Mouse (Mus musculus) liver, embryonic 12.5 days (tissue): ENCODE measurements around the gene Hsd17b6. TPM values are rescaled to one million over a fixed set of nuclear protein-coding genes. Genes with fewer than 3 reads are reported as not detected.

ENCODE experiments used
- ATAC-seq: fragments of 200-750 bp; cut with Nextera tagmentation; 2 replicates; pipeline ENCODE4 v1.8.0; 2017; ENCODE audit warnings: moderate number of reproducible peaks, mild to moderate bottlenecking, moderate library complexity
- H3K27ac ChIP-seq: fragments of 300-500 bp; sonication (generic); 2 replicates; pipeline ENCODE4 v1.5.1; 2016; ENCODE audit warnings: mild to moderate bottlenecking
- H3K27me3 ChIP-seq: fragments of 300-500 bp; sonication (generic); replicated peaks from 2 replicates; pipeline ENCODE4 v1.6.1; 2016; ENCODE audit warnings: mild to moderate bottlenecking, moderate library complexity
- H3K36me3 ChIP-seq: fragments of 300-500 bp; sonication (generic); 2 replicates; pipeline ENCODE4 v1.6.1; 2016; ENCODE audit warnings: mild to moderate bottlenecking, moderate library complexity
- H3K4me1 ChIP-seq: fragments of 300-500 bp; sonication (generic); 2 replicates; pipeline ENCODE4 v1.6.1; 2016
- H3K4me2 ChIP-seq: fragments of 300-500 bp; sonication (generic); 2 replicates; pipeline ENCODE4 v1.6.1; 2016; ENCODE audit warnings: mild to moderate bottlenecking, moderate library complexity
- H3K4me3 ChIP-seq: fragments of 300-500 bp; sonication (generic); 2 replicates; pipeline ENCODE4 v1.5.1; 2016; ENCODE audit warnings: mild to moderate bottlenecking, moderate library complexity
- H3K9ac ChIP-seq: fragments of 300-500 bp; sonication (generic); 2 replicates; pipeline ENCODE4 v1.6.1; 2016; ENCODE audit warnings: mild to moderate bottlenecking, moderate library complexity
- H3K9me3 ChIP-seq: fragments of 300-500 bp; sonication (generic); replicated peaks from 2 replicates; pipeline ENCODE4 v1.6.1; 2016; ENCODE audit warnings: mild to moderate bottlenecking, moderate library complexity
- WGBS: fragments of 180-500 bp; shearing (Covaris S2); methylation state at CpG from one replicate; pipeline ENCODE4 v1.1.7; 2016; ENCODE audit not compliant: insufficient replicate concordance; 5-methylcytosine and 5-hydroxymethylcytosine counted together
- polyA plus RNA-seq: library from polyadenylated mRNA; unstranded; fragments of >200 nt; fragmentation: Nextera tagmentation; extraction: Ambion mirVana; gene quantifications from 2 replicates; pipeline ENCODE4 v1.2.1, GENCODE M21; 2016

Gene Hsd17b6
- polyA plus RNA-seq, 1 experiment from 2014 or later: 0.17 TPM

DNA sequence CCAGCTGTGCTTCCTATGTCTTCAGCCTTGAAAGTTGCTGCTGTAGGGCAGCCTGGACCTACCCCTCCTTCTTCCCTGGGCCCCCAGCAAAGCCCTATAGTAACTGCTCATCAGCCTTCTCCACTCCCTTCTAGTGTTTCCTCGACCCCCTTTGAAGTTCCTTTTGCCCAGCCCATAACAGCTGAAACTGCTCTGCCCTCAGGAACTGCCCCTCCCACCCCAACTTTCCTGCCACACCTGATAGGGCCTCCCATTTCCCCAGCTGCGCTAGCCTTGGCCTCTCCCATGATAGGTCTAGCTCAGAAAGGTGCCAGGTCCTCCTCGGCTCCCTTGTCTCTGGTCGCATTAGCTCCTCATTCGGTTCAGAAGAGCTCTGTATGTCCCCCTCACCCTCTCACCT, 31.8 kb upstream of the Hsd17b6 start:
- 29% methylated on average over 5 of the region's 5 CpGs for WGBS
- peak; percentile 61 for ATAC-seq
- Histone ChIP-seq H3K9ac (peak overlapping the region; percentile 64), H3K27ac (peak overlapping the region; percentile 77), H3K36me3 (peaks cover 70% of the 10 kb centered on the region), H3K4me3 (peak overlapping the region; percentile 27), H3K4me2 (peak overlapping the region; percentile 85), H3K9me3 (no peaks in the 10 kb centered on the region), H3K27me3 (no peaks in the 10 kb centered on the region), H3K4me1 (peaks cover 79% of the 10 kb centered on the region)

DNA sequence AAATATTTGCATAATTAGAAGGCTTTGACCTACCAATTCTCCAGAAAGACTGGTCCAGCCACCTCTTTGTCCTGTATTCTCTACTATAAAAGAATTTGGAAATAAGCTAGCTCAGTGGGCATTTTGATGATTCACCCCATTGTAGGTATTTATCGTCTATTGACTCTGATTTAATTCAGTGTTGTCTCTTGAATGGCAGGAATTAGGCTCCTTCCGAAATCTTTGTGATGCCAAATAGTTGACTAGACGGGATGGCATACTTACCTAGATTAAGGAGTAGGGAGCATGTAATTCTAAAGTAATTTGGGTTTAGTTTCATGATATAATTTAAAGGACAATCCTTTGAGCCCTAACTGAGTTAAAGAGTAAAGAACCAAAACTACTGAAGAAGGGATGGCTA, 30.5 kb upstream of the Hsd17b6 start:
- Histone ChIP-seq H3K27ac (peak overlapping the region; percentile 77), H3K4me1 (peaks cover 67% of the 10 kb centered on the region), H3K4me3 (peak overlapping the region; percentile 27), H3K9ac (peak overlapping the region; percentile 64), H3K9me3 (no peaks in the 10 kb centered on the region), H3K27me3 (no peaks in the 10 kb centered on the region), H3K36me3 (peaks cover 58% of the 10 kb centered on the region), H3K4me2 (peak overlapping the region; percentile 85)
- 67% methylated on average over 3 of the region's 3 CpGs for WGBS
- no peak for ATAC-seq

DNA sequence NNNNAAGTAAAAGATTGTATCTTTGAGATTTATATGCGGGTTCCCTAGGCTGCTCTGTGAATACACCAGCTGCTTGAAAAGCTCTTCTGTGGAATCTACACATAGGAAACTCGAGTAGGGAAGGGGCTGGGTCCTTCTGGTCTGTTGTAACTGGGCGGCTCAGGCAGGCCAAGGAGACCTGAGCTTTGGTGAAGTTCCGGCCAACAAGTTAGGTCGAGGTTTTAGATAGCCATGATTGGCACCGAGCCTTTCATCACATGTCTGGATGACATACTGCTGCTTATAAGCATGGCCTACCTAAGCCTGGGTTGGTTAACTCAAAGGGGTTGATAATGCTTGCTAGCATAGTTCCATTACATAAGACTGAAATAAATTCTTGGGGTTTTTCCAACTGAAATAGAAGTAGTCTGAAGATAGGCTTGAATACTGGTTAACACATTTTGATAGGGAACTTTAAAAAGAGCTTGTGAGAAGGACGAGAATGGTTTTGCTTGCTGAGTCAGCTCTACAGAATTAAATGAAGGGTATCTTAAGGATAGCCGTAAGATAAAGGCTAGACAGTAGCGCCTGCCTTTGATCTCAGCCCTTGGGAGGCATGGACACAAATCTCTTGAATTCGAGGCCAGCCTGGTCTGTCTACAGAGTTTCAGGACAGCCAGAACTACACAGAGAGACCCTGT, 29.5 kb upstream of the Hsd17b6 start:
- peaks cover 57% of the 10 kb centered on the region for H3K4me1 ChIP-seq
- H3K27ac ChIP-seq: peak overlapping the region; percentile 92
- peaks cover 48% of the 10 kb centered on the region for H3K36me3 ChIP-seq
- ATAC-seq: peak; percentile 31
- peak overlapping the region; percentile 85 for H3K4me2 ChIP-seq
- H3K4me3 ChIP-seq: peak overlapping the region; percentile 88
- H3K9ac ChIP-seq: peak overlapping the region; percentile 98
- H3K27me3 ChIP-seq: no peaks in the 10 kb centered on the region
- H3K9me3 ChIP-seq: no peaks in the 10 kb centered on the region
- 1% methylated on average over 10 of the region's 10 CpGs for WGBS

DNA sequence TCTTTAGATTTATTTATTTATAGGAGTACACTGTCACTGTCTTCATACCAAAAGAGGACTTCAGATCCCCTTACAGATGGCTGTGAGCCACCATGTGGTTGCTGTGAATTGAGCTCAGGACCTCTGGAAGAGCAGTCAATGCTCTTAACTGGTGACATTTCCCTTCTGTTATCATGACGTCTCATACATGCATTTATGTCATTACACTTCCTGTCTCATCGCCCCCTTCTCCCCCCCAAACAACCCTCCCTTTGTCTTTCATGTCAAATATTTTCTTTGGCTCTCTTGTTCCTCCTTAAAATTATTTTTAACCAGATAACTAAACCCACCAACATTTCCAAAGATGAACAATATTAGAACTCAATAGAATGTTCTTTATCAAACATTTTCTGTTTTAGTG, 23.4 kb upstream of the Hsd17b6 start:
- H3K4me2 ChIP-seq: no peak overlapping the region
- H3K27ac ChIP-seq: no peak overlapping the region
- H3K4me1 ChIP-seq: peaks cover 6% of the 10 kb centered on the region
- H3K36me3 ChIP-seq: peaks cover 61% of the 10 kb centered on the region
- no peak overlapping the region for H3K4me3 ChIP-seq
- 24% methylated on average over 2 of the region's 2 CpGs for WGBS
- no peaks in the 10 kb centered on the region for H3K27me3 ChIP-seq
- no peak for ATAC-seq
- no peaks in the 10 kb centered on the region for H3K9me3 ChIP-seq
- H3K9ac ChIP-seq: no peak overlapping the region

DNA sequence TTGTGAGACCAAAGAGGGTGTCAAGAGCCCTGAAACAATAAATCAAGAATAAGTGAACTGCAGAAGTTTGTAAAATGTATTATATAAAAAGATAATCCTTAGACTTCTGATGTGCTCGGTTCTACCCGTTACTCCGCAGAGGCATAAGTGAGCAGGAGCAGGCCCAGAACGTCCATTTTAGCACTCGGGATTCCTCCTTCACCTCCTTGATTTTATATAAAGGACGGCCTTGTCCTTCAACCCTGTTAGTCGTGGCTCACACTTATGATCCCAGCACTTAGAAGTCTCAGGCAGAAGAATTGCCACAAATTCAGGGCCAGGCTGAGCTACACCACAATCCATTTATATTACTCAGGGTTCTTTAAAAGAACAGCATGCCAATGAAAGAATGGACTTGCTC, 22.5 kb upstream of the Hsd17b6 start:
- no peak overlapping the region for H3K4me2 ChIP-seq
- peaks cover 70% of the 10 kb centered on the region for H3K36me3 ChIP-seq
- no peak overlapping the region for H3K9ac ChIP-seq
- H3K4me1 ChIP-seq: peaks cover 5% of the 10 kb centered on the region
- no peak overlapping the region for H3K27ac ChIP-seq
- no peaks in the 10 kb centered on the region for H3K27me3 ChIP-seq
- 88% methylated on average over 7 of the region's 7 CpGs for WGBS
- no peak overlapping the region for H3K4me3 ChIP-seq
- no peak for ATAC-seq
- no peaks in the 10 kb centered on the region for H3K9me3 ChIP-seq

- H3K9ac ChIP-seq: no peak overlapping the region
- H3K4me1 ChIP-seq: no peaks in the 10 kb centered on the region
- no peak for ATAC-seq
- H3K27me3 ChIP-seq: no peaks in the 10 kb centered on the region
- no peaks in the 10 kb centered on the region for H3K9me3 ChIP-seq
- H3K4me3 ChIP-seq: no peak overlapping the region
- no peak overlapping the region for H3K4me2 ChIP-seq
- H3K36me3 ChIP-seq: peaks cover 100% of the 10 kb centered on the region
- H3K27ac ChIP-seq: no peak overlapping the region
- 93% methylated on average over 10 of the region's 10 CpGs for WGBS
Measured at GRCm38 (mm10) chr10:128023496-128023895, 16.1 kb upstream of the Hsd17b6 start.

DNA sequence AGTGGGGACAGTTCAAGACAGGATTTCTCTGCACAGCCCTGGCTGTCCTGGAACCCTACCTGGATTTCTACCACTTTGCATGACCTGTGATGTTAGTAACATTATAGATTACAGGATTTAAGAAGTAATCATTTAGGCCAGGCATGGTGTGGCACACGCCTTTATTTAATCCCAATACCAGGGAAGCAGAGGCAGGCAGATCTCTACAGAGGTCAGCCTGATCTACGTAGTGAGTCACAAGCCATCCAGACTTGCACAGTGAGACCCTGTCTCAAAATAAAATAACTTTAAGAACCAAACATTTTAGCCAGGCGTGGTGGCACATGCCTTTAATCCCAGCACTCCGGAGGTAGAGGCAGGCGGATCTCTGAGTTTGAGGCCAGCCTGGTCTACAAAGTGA, 14.8 kb upstream of the Hsd17b6 start:
- peaks cover 96% of the 10 kb centered on the region for H3K36me3 ChIP-seq

GRCm38 (mm10) chr10:128015068-128015934, 7.9 kb upstream of the Hsd17b6 start, which contains the start of gene Prim1:
Prim1 (plus strand) TSS chr10:128015168.
- ATAC-seq: peak; percentile 95
- H3K9ac ChIP-seq: peak within 1 kb of the TSS; percentile 75
- peak within 1 kb of the TSS; percentile 84 for H3K4me2 ChIP-seq
- 2% methylated on average over 31 of the region's 31 CpGs for WGBS
- H3K27ac ChIP-seq: peak within 1 kb of the TSS; percentile 76
- H3K36me3 ChIP-seq: peaks cover 32% of the 10 kb centered on the region
- H3K4me3 ChIP-seq: peak within 1 kb of the TSS; percentile 69
- no peaks in the 10 kb centered on the region for H3K27me3 ChIP-seq
- no peaks in the 10 kb centered on the region for H3K9me3 ChIP-seq
- H3K4me1 ChIP-seq: peaks cover 15% of the 10 kb centered on the region

More for the DNA sequence above, 14.8 kb upstream of the Hsd17b6 start:
- Histone ChIP-seq H3K4me3 (no peak overlapping the region), H3K27ac (no peak overlapping the region), H3K4me1 (peaks cover under 1% of the 10 kb centered on the region; the same call in 1 of the 2 replicates), H3K4me2 (no peak overlapping the region), H3K9ac (no peak overlapping the region), H3K9me3 (no peaks in the 10 kb centered on the region), H3K27me3 (no peaks in the 10 kb centered on the region)
- WGBS: 91% methylated on average over 5 of the region's 5 CpGs
- ATAC-seq: no peak

DNA sequence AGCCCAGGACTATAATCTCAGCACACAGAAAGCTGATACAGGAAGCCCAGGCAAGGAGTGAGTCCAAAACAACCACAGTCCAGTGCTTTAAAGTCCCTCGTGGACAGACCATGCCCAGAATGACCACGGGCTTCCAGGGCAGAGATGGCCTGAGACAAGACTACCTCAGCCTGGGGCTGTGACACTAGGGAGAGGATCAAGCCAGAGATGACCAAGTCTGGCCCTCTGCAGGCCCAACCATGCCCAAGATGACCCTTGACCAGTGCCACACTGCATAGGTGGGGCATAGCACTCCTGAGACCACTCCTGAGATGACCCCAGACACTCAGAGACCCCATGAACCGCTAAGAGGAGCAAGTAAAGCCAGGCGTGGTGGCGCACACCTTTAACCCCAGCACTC, 2.3 kb upstream of the Hsd17b6 start:
- WGBS: 56% methylated on average over 5 of the region's 5 CpGs
- H3K36me3 ChIP-seq: no peaks in the 10 kb centered on the region

DNA sequence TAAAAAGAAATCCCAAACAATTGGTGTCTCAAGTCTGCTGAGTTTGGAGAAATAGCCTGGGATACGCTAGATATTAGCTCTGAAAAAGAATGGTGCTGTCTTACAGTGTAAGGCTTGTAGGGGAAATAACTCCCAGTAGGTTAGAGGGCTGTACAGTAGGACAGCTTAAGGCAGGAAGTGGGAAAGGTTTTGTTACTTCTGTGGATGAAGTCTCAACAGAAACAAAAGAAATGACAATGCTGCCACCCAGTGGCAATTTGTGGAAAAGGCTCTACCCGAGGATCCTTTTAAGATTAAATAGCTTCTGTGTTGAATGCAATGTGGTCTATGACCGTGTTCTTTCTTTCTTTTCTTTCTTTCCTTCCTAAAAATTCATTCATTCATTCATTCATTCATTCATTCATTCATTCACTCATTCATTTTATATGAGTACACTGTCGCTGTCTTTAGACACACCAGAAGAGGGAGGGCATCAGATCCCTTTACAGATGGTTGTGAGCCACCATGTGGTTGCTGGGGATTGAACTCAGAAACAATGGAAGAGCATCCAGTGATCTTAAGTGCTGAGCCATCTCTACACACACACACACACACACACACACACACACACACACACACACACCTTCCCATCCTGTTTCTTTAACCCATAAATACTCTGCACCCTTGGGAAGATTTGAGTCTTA, 937 bp upstream of the Hsd17b6 start:
- H3K4me1 ChIP-seq: no peaks in the 10 kb centered on the region
- H3K27ac ChIP-seq: no peak overlapping the region
- H3K9ac ChIP-seq: no peak overlapping the region
- no peak overlapping the region for H3K4me2 ChIP-seq
- no peaks in the 10 kb centered on the region for H3K9me3 ChIP-seq
- H3K27me3 ChIP-seq: no peaks in the 10 kb centered on the region
- no peak overlapping the region for H3K4me3 ChIP-seq
- no peaks in the 10 kb centered on the region for H3K36me3 ChIP-seq
- ATAC-seq: peak; percentile 40; the same call in 1 of the 2 replicates
- WGBS: 12% methylated on average over 4 of the region's 4 CpGs

More for the DNA sequence above, 2.3 kb upstream of the Hsd17b6 start:
- Histone ChIP-seq H3K9ac (no peak overlapping the region), H3K4me3 (no peak overlapping the region), H3K27ac (no peak overlapping the region), H3K4me2 (no peak overlapping the region), H3K9me3 (no peaks in the 10 kb centered on the region), H3K27me3 (no peaks in the 10 kb centered on the region), H3K4me1 (no peaks in the 10 kb centered on the region)
- no peak for ATAC-seq

DNA sequence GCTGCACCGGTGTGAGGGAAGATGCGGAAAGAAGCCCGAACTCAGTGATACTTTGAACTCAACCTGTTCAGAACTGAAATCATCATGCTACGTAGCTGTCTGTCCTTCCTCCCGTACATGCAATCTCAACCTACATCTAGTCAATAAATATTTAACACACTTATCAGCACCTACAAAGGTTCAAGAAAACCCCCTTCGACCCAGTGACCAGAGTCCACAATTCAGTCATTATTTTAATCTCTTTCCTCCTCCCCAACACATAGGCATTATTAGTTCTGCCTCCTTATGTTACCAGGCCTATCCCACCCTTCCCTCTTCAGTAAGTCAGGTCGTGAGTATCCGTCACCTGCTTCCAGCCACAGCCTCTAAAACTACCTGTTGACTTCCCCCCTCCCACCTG, 1.9 kb downstream of the Hsd17b6 start:
- H3K4me3 ChIP-seq: no peak overlapping the region
- no peak overlapping the region for H3K4me2 ChIP-seq
- H3K36me3 ChIP-seq: no peaks in the 10 kb centered on the region
- no peak overlapping the region for H3K9ac ChIP-seq
- no peaks in the 10 kb centered on the region for H3K9me3 ChIP-seq
- ATAC-seq: no peak
- WGBS: 69% methylated on average over 8 of the region's 8 CpGs
- no peak overlapping the region for H3K27ac ChIP-seq
- H3K4me1 ChIP-seq: no peaks in the 10 kb centered on the region
- H3K27me3 ChIP-seq: no peaks in the 10 kb centered on the region

DNA sequence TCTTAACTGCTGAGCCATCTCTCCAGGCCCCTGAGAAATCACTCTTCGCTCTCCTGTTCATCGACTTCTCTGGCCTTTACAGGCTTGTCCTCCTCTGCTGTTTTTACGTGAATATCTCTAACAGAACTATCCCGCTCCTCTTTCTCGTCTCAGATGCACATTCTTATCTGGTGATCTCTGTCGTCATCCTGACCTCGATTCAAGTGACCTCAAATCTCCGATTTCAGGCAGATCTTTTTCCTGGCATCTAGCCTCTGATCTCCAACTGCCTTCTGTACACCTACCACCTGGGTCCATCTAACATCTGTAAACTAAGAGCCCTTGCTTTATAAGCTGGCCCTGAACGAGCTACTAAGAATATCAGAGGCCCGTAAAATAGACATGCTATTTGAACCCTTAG, 2.5 kb downstream of the Hsd17b6 start:
- no peak overlapping the region for H3K27ac ChIP-seq
- H3K4me3 ChIP-seq: no peak overlapping the region
- H3K9ac ChIP-seq: no peak overlapping the region
- no peaks in the 10 kb centered on the region for H3K4me1 ChIP-seq
- no peaks in the 10 kb centered on the region for H3K9me3 ChIP-seq
- H3K4me2 ChIP-seq: no peak overlapping the region
- H3K36me3 ChIP-seq: no peaks in the 10 kb centered on the region
- no peak for ATAC-seq
- 59% methylated on average over 10 of the region's 10 CpGs for WGBS
- H3K27me3 ChIP-seq: no peaks in the 10 kb centered on the region
